Mouse (Mus musculus): ENCODE data around the gene Mybbp1a. TPM values are rescaled to one million over a fixed set of nuclear protein-coding genes. Genes with fewer than 3 reads are reported as not detected.
A peak's percentile ranks its signal among the peaks of the same experiment; 100 is the strongest.

Mybbp1a gene
- total and polyA plus RNA-seq, 3 experiments = 174 to 816 (median 245) TPM

DNA sequence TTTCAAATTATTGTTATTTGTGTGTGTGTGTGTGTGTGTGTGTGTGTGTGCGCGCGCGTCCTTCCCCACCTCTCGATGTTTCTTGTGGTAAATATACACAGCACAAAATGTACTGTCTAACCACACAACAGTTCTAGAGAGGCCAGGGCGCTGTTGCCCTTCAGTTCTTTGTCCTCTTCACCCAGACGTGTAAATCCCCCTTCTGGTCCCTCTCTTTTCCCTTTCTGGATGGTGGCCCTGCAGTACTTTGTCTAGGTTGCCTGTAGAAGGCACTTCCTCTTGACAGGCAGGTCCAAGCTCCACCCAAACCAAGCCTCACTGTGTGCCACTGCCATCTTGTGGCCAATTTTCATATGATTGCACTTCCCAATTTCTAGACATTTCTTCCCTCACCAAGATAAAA, 11.9 kb upstream of the Mybbp1a start:
- H3K4me2 ChIP-seq (ENCODE audit: insufficient read depth, low read depth, poor library complexity, severe bottlenecking) = no peak overlapping the region
- no peak overlapping the region for H3K4me3 ChIP-seq (replicated peaks in 1 of 3; ENCODE audit: low read depth in 2 of 3, low read length in 2 of 3, poor library complexity in 1 of 3)
- H3K9me3 ChIP-seq (replicated peaks; ENCODE audit: low read length) = peaks cover 9% of the 10 kb centered on the region
- dilution Hi-C loops (cut with MboI; ENCODE audit: extremely low pct_ligation_motif_present, extremely low pct_unique_long_range_greater_than_20kb, low sequenced_read_pairs) = no loop called here
- peaks cover 12% of the 10 kb centered on the region for H3K27me3 ChIP-seq (replicated peaks)
- in situ Hi-C loops (cut with MboI; ENCODE audit: low pct_ligation_motif_present, low pct_unique_long_range_greater_than_20kb, low sequenced_read_pairs) = loop anchor here (25.0 kb wide), 1 partner anchor 583 kb away; the partner anchor contains the start of gene Camkk1
- H3K27ac ChIP-seq (ENCODE audit: insufficient read depth, low read depth) = no peak overlapping the region
- H3K36me3 ChIP-seq (replicated peaks in 1 of 2; ENCODE audit: control insufficient read depth in 1 of 2, insufficient read depth in 1 of 2, low read length in 1 of 2) = no peaks in the 10 kb centered on the region
- H3K9ac ChIP-seq (ENCODE audit: insufficient read depth, low read depth) = no peak overlapping the region
- DNase-seq (ENCODE audit: extremely low read depth) = peak; percentile 92
- TF ChIP-seq UBTF (IDR thresholded peaks at IDR 0.05; ENCODE audit: low read depth, low read length) = no peak
- TF ChIP-seq POLR2AphosphoS2 (IDR thresholded peaks at IDR 0.05; ENCODE audit: low read depth, low read length) = no peak
- TF ChIP-seq MYC (IDR thresholded peaks at IDR 0.05; ENCODE audit: low read depth, low read length) = peak; percentile 41; the same call in 1 of the 2 replicates
- no peak for TF ChIP-seq ZMIZ1 (IDR thresholded peaks at IDR 0.05; ENCODE audit: low read depth, low read length)
- no peak for TF ChIP-seq JUN (IDR thresholded peaks at IDR 0.05; ENCODE audit: insufficient read depth, low read depth, low read length)
- peak; percentile 96 for TF ChIP-seq RAD21 (IDR thresholded peaks at IDR 0.05; ENCODE audit: low read depth, low read length)
- TF ChIP-seq TCF12 (IDR thresholded peaks at IDR 0.05; ENCODE audit: low read depth, low read length) = no peak
- no peak for TF ChIP-seq PAX5 (IDR thresholded peaks at IDR 0.05; ENCODE audit: low read length)
- TF ChIP-seq MAZ (IDR thresholded peaks at IDR 0.05; ENCODE audit: low read depth, low read length) = 0 out of 2 replicates have a peak, but pooled peaks have one; percentile 16
- TF ChIP-seq NRF1 (IDR thresholded peaks at IDR 0.05; ENCODE audit: low read depth, low read length) = no peak
- no peak for TF ChIP-seq E2F4 (IDR thresholded peaks at IDR 0.05; ENCODE audit: insufficient replicate concordance, low read depth, low read length)
- no peak for TF ChIP-seq RCOR1 (conservative IDR thresholded peaks at IDR 0.05; ENCODE audit: low read depth, low read length)
- no peak for TF ChIP-seq ZNF384 (IDR thresholded peaks at IDR 0.05; ENCODE audit: low read depth, low read length)
- no peak for TF ChIP-seq CHD1 (IDR thresholded peaks at IDR 0.05; ENCODE audit: low read depth, low read length)
- peak; percentile 92 for TF ChIP-seq SMC3 (IDR thresholded peaks at IDR 0.05; ENCODE audit: low read depth, low read length)
- peak; percentile 28; the same call in 1 of the 2 replicates for TF ChIP-seq IRF4 (IDR thresholded peaks at IDR 0.05; ENCODE audit: low read depth, low read length)
- peak; percentile 42; the same call in 1 of the 2 replicates for TF ChIP-seq MAX (IDR thresholded peaks at IDR 0.05; ENCODE audit: low read length)
- TF ChIP-seq USF1 (IDR thresholded peaks at IDR 0.05; ENCODE audit: low read depth, low read length) = no peak
- TF ChIP-seq ELF1 (IDR thresholded peaks at IDR 0.05; ENCODE audit: low read depth, low read length) = peak; percentile 81
- TF ChIP-seq ZKSCAN1 (IDR thresholded peaks at IDR 0.05; ENCODE audit: borderline replicate concordance, low read depth, low read length) = no peak
- no peak for TF ChIP-seq USF2 (conservative IDR thresholded peaks at IDR 0.05; ENCODE audit: low read depth, low read length)
- peak; percentile 45; the same call in 1 of the 2 replicates for TF ChIP-seq ZC3H11A (IDR thresholded peaks at IDR 0.05; ENCODE audit: low read depth, low read length)
- TF ChIP-seq MAFK (IDR thresholded peaks at IDR 0.05; ENCODE audit: insufficient replicate concordance, low read length) = no peak
- no peak for TF ChIP-seq GABPA (IDR thresholded peaks at IDR 0.05; ENCODE audit: insufficient replicate concordance, low read depth, low read length)
- peak; percentile 47; the same call in 1 of the 2 replicates for TF ChIP-seq JUND (conservative IDR thresholded peaks at IDR 0.05; ENCODE audit: low read depth, low read length)
- 0 out of 2 replicates have a peak, but pooled peaks have one; percentile 55 for TF ChIP-seq SIN3A (IDR thresholded peaks at IDR 0.05; ENCODE audit: low read length)
- no peak for TF ChIP-seq ETS1 (conservative IDR thresholded peaks at IDR 0.05; ENCODE audit: low read depth, low read length)
- peak; percentile 48 for TF ChIP-seq HCFC1 (IDR thresholded peaks at IDR 0.05; ENCODE audit: low read depth, low read length)
- TF ChIP-seq MEF2A (IDR thresholded peaks at IDR 0.05; ENCODE audit: borderline replicate concordance, low read depth, low read length) = no peak
- no peak for TF ChIP-seq EP300 (IDR thresholded peaks at IDR 0.05; ENCODE audit: low read length)
- no peak for TF ChIP-seq KAT2A (IDR thresholded peaks at IDR 0.05; ENCODE audit: insufficient replicate concordance, low read length)
- no peak for TF ChIP-seq CHD2 (IDR thresholded peaks at IDR 0.05; ENCODE audit: low read length)
- TF ChIP-seq CTCF (conservative IDR thresholded peaks at IDR 0.05 in 1 of 2, IDR thresholded peaks at IDR 0.05 in 1 of 2; ENCODE audit: low read depth in 2 of 2, low read length in 2 of 2) = peak; percentile 69 to 98
- TF ChIP-seq MXI1 (IDR thresholded peaks at IDR 0.05; ENCODE audit: low read depth, low read length) = no peak
- 0 out of 2 replicates have a peak, but pooled peaks have one; percentile 33 for TF ChIP-seq POLR2A (IDR thresholded peaks at IDR 0.05; ENCODE audit: low read depth, low read length)
- no peak for TF ChIP-seq TBP (conservative IDR thresholded peaks at IDR 0.05; ENCODE audit: low read depth, low read length)
- TF ChIP-seq NELFE (IDR thresholded peaks at IDR 0.05; ENCODE audit: low read depth, low read length) = no peak
- no peak for TF ChIP-seq BHLHE40 (IDR thresholded peaks at IDR 0.05; ENCODE audit: low read depth, low read length)
- H3K4me1 ChIP-seq (ENCODE audit: control insufficient read depth in 1 of 2, insufficient read depth in 2 of 2) = peaks cover 0 to 6% of the 10 kb centered on the region in 2 experiments; a peak in 2 of 4 replicates
- H3K79me2 ChIP-seq (replicated peaks; ENCODE audit: control insufficient read depth, extremely low read depth, insufficient read depth, poor library complexity, severe bottlenecking) = no peaks in the 10 kb centered on the region

Measured in CH12.LX (cell line).